Mouse (Mus musculus) right cerebral cortex, postnatal 25 days (tissue): ENCODE results near the gene Gm21776.
"Not testable (repeated sequence)": the region's sequence is repeated elsewhere in the genome, so short reads cannot be mapped to it uniquely, and the experiment has no call there.

Experiments
- DNase-seq: peaks from one replicate; pipeline ENCODE4 v3.0.0; 2022

Gene Gm21776

GRCm38 (mm10) chrY:76378362-76378761 is at the start of gene Gm21776:
Gm21776 (plus strand) TSS chrY:76378662.
- DNase-seq = not testable (repeated sequence)
